Mouse (Mus musculus) cerebellum, adult 9-11 months (tissue): ENCODE results near the gene Tmem233.

ENCODE experiments used
- DNase-seq: peaks from one replicate; pipeline ENCODE4 v3.0.0; 2022

Gene Tmem233

DNA sequence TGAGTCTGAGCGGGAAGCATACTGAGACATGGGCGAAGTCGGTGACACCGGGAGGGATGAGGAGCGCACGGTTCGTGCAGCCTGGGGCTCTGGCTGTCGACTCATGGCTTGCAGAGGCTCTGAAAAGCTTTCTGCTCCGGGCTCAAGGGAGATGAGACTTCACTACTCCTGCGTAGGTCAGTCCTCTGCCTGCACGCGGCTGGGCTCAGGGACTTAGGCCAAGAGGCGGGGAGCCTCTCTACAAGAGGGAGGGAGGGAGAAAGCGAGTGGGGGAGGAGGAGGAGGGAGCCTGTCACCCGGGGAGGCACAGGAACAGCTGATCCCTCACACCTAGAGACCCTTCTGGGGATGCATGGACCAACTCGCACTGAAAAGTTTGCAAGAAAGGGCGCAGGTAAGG, at the start of gene Tmem233:
Tmem233 (minus strand) TSS at position 164 of the 400 bp plus-strand sequence.
- no peak for DNase-seq

DNA sequence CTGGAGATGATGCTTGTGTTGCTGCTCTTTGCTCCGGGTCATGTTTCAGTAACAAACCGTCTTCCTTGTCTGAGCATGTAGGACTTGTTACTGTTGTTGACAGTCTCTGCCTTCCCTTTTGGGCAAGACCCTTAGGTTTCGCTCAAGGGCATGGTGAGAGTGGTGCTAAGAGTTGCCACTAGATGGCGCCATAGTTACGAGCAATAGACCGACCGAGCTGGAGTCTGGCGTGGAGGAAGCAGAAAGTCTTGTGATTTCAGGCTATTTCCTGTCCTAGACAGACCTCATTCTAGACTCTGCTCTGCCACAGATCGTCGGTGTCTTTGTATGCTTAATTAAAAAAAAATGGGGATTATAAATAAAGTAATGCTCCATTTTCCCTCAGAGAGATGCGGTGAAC, 40.3 kb upstream of the Tmem233 start:
- DNase-seq, result peak; percentile 66

- peak; percentile 12 for DNase-seq
Observed at GRCm38 (mm10) chr5:116116567-116116966, 33.5 kb upstream of the Tmem233 start.

GRCm38 (mm10) chr5:116116110-116116509, 33.1 kb upstream of the Tmem233 start:
- DNase-seq, result no peak

- no peak for DNase-seq
Observed at GRCm38 (mm10) chr5:116115071-116115834, 32.2 kb upstream of the Tmem233 start.

GRCm38 (mm10) chr5:116108651-116109050, 25.6 kb upstream of the Tmem233 start:
- DNase-seq, result no peak

GRCm38 (mm10) chr5:116084231-116084630, 1.2 kb upstream of the Tmem233 start:
- DNase-seq, result no peak

- no peak for DNase-seq
Observed at GRCm38 (mm10) chr5:116082241-116082900, 673 bp downstream of the Tmem233 start.

GRCm38 (mm10) chr5:116081616-116082015, 1.4 kb downstream of the Tmem233 start:
- DNase-seq, result no peak

GRCm38 (mm10) chr5:116080736-116081135, 2.3 kb downstream of the Tmem233 start:
- no peak for DNase-seq

DNA sequence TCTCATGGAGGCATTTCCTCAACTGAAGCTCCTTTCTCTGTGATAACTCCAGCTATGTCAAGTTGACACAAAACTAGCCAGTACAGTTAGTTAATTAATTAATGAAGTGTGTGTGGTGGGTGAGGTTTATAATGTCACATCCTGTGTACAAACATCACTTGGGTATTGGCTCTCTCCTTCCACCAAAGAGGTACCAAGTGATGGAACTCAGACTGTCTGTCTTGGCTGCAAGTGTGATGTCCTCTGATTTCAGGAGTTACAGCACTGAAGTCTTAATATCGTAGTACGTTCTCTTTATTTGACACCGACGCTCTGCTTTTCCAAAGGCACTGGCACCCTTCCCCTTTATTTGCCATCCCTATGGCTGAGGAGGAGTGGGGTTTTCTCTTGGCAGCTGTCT, 13.4 kb downstream of the Tmem233 start:
- no peak for DNase-seq

DNA sequence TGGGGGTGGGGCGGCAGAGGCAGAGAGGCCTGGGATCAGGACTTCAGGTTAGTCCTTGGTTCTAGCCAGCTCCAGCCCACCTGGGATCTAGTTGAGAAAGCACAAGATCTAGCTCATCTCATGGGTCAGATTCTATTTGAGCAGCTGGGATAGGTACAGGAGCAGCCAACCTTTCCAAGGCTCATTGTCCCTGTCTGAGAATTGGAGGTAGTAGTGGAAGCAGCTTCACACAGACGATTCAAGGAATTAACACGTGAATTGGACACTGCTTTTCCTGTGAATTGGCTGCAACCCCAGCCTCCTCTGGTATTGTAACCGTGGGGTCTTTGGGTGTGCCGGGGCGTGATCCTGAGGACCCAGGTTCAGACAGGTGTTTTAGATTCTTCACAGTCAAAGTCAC, 30.2 kb downstream of the Tmem233 start:
- no peak for DNase-seq

DNA sequence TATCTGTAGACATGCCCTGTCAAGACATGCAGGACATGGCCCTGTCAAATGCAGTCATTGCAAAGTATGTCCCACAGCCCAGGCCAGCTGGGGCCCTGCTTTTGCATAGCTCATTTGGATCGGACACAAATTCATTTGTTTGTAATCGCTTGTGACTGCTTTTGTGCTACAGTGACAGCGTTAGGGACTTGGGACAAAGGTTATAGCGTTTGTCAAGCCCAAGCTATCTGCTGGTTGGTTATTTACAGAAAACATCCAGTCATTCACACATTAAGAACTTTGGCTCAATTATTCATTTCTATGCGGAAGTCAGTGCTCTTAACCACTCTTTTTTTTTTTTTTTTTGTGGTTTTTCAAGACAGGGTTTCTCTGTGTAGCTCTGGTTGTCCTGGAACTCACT, 30.9 kb downstream of the Tmem233 start:
- no peak for DNase-seq

- DNase-seq, result no peak
Observed at GRCm38 (mm10) chr5:116049821-116050220, 33.2 kb downstream of the Tmem233 start.

- no peak for DNase-seq
Observed at GRCm38 (mm10) chr5:116048321-116048720, 34.7 kb downstream of the Tmem233 start.

GRCm38 (mm10) chr5:116046246-116046645, 36.8 kb downstream of the Tmem233 start:
- no peak for DNase-seq

- no peak for DNase-seq
Observed at GRCm38 (mm10) chr5:116045581-116045980, 37.5 kb downstream of the Tmem233 start.

- no peak for DNase-seq
Observed at GRCm38 (mm10) chr5:116042241-116042640, 40.8 kb downstream of the Tmem233 start.

- no peak for DNase-seq
Observed at GRCm38 (mm10) chr5:116039706-116040105, 43.3 kb downstream of the Tmem233 start.

GRCm38 (mm10) chr5:116037731-116038130, 45.3 kb downstream of the Tmem233 start:
- DNase-seq, result no peak

- no peak for DNase-seq
Observed at GRCm38 (mm10) chr5:116036465-116036864, 46.6 kb downstream of the Tmem233 start.

- DNase-seq, result no peak
Observed at GRCm38 (mm10) chr5:116031190-116031577, 51.9 kb downstream of the Tmem233 start.

DNA sequence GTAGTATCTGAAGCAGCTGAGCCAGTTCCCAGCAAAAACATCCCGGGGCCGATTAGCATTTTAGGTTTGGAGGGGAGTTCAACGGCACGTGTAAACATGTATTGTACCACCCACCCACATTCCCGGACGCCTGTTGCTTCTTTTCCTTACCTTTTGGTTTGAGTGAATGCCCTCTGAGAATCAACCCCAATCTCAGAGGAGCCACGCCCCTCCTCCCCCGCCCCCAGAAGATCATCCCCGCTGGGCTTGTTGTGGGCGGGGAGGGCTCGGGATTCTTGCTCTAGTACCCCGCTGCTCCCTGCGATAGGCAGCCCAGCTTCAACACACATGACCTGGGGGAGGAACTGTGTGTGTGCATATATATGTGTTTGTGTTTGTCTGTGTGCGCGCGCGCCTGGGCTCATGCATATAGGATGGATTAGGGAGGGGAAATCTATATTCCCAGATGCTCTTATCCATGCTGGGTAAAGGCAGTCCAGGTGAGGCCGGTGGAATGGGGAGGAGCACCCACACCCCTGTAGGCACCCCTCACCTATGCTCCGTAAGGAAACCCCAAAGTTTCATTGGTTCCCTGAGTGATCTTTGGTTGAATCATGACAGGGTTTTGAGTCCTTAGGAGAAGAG, 52.4 kb downstream of the Tmem233 start:
- no peak for DNase-seq

- no peak for DNase-seq
Observed at GRCm38 (mm10) chr5:116029071-116029470, 54.0 kb downstream of the Tmem233 start.
